Mouse (Mus musculus) left cerebral cortex, postnatal 10 days (tissue): ENCODE results near the gene Asdurf. TPM values are rescaled to one million over a fixed set of nuclear protein-coding genes. Genes with fewer than 3 reads are reported as not detected.
"Not testable (repeated sequence)": the region's sequence is repeated elsewhere in the genome, so short reads cannot be mapped to it uniquely, and the experiment has no call there.

ENCODE experiments used
- DNase-seq, 2 experiments: peaks; one replicate each; pipeline ENCODE4 v3.0.0; 2021 to 2022; ENCODE audit warnings: low spot score in 2 of 2, mixed read lengths in 1 of 2; ENCODE audit errors: extremely low spot score in 1 of 2
- intact Hi-C: fragments of 180-260 bp; cut with DNase I; formaldehyde crosslinking; loops from one replicate; pipeline ENCODE4 v1.15.1; 2025
- total RNA-seq, 2 experiments: library from RNA; stranded (reverse); gene quantifications; 2 replicates each; pipeline ENCODE4 v1.2.3; 2021

The Asdurf gene
- total RNA-seq, result 1 to 10 TPM in 1 of 2 experiments, not detected in 1; 8.8 TPM

- intact Hi-C loops, result loop anchor here (5.0 kb wide), 1 partner anchor 290 kb away; the partner anchor contains the start of gene Mstn
- peak; percentile 96 to 97 for DNase-seq
Observed at GRCm38 (mm10) chr1:53352327-53353261, at the start of gene Asdurf, which contains the start of the genes Gm28551 and Asnsd1. TSS of gene Asdurf (minus strand) at chr1:53352619. TSS of gene Gm28551 (minus strand) at chr1:53352667. TSS of gene Asnsd1 (minus strand) at chr1:53352752.

- peak; percentile 17 to 44 for DNase-seq
- intact Hi-C loops, result not testable (repeated sequence)
Observed at GRCm38 (mm10) chr1:53393936-53394760, 41.7 kb upstream of the Asdurf start.

GRCm38 (mm10) chr1:53388762-53389161, 36.3 kb upstream of the Asdurf start:
- intact Hi-C loops, result no loop called here
- DNase-seq, result no peak

GRCm38 (mm10) chr1:53384085-53384688, 31.8 kb upstream of the Asdurf start:
- no peak for DNase-seq
- intact Hi-C loops, result no loop called here

- no peak for DNase-seq
- intact Hi-C loops, result no loop called here
Observed at GRCm38 (mm10) chr1:53377731-53378130, 25.3 kb upstream of the Asdurf start.

GRCm38 (mm10) chr1:53375965-53376364, 23.5 kb upstream of the Asdurf start:
- intact Hi-C loops, result not testable (repeated sequence)

GRCm38 (mm10) chr1:53358988-53359387, 6.6 kb upstream of the Asdurf start:
- intact Hi-C loops, result no loop called here
- DNase-seq, result no peak

More at GRCm38 (mm10) chr1:53375965-53376364, 23.5 kb upstream of the Asdurf start:
- not testable (repeated sequence) for DNase-seq

- intact Hi-C loops, result no loop called here
- DNase-seq, result no peak
Observed at GRCm38 (mm10) chr1:53341071-53341470, 11.3 kb downstream of the Asdurf start.

- intact Hi-C loops, DNase-seq: not testable (repeated sequence)
Observed at GRCm38 (mm10) chr1:53337403-53337802, 15.0 kb downstream of the Asdurf start.

- no peak for DNase-seq
- intact Hi-C loops, result no loop called here
Observed at GRCm38 (mm10) chr1:53335465-53335864, 17.0 kb downstream of the Asdurf start.

GRCm38 (mm10) chr1:53333527-53333926, 18.9 kb downstream of the Asdurf start:
- DNase-seq, intact Hi-C loops: not testable (repeated sequence)

- intact Hi-C loops, result no loop called here
- DNase-seq, result no peak
Observed at GRCm38 (mm10) chr1:53324827-53325494, 27.5 kb downstream of the Asdurf start.

GRCm38 (mm10) chr1:53324277-53324676, 28.1 kb downstream of the Asdurf start:
- intact Hi-C loops, result no loop called here
- DNase-seq, result no peak

GRCm38 (mm10) chr1:53323254-53323653, 29.2 kb downstream of the Asdurf start:
- no peak for DNase-seq
- intact Hi-C loops, result no loop called here

GRCm38 (mm10) chr1:53321662-53322344, 30.6 kb downstream of the Asdurf start:
- intact Hi-C loops, result no loop called here
- no peak for DNase-seq

GRCm38 (mm10) chr1:53312989-53313967, 39.1 kb downstream of the Asdurf start, which contains the start of gene Osgepl1:
TSS of gene Osgepl1 (plus strand) at chr1:53313624.
- DNase-seq, result peak; percentile 81 to 91
- intact Hi-C loops, result no loop called here

GRCm38 (mm10) chr1:53300506-53300905, 51.9 kb downstream of the Asdurf start:
- intact Hi-C loops, result no loop called here
- DNase-seq, result no peak
